Mouse (Mus musculus) testis, adult 2 months (tissue): ENCODE data around the gene Dusp11.

ENCODE experiments used
- CTCF ChIP-seq: fragments of 200-500 bp; IDR thresholded peaks from 2 replicates; pipeline ENCODE4 v1.5.1; 2012; ENCODE audit warnings: low read depth, mild to moderate bottlenecking, inconsistent platforms, low read length, moderate library complexity; ENCODE audit not compliant: control insufficient read depth, insufficient read depth, insufficient replicate concordance
- POLR2A ChIP-seq: fragments of 200-500 bp; IDR thresholded peaks from 2 replicates; pipeline ENCODE4 v1.6.1; 2012; ENCODE audit warnings: low read depth, mild to moderate bottlenecking, inconsistent platforms, low read length, moderate library complexity; ENCODE audit not compliant: control insufficient read depth

GRCm38 (mm10) chr6:86003405-86003925 lies 42.0 kb upstream of the Dusp11 start:
- TF ChIP-seq CTCF, result peak; percentile 99
- peak; percentile 94 for TF ChIP-seq POLR2A
